15 mouse cellular contexts compared by ENCODE assay signal in genomic region chr1:171373946-171374345, GRCm38 (mm10). TPM values are rescaled to one million over a fixed set of nuclear protein-coding genes. Genes with fewer than 3 reads are reported as not detected.
DNase-seq lines count a peak whose midpoint lies in the region; ATAC-seq and TF ChIP-seq lines count a peak whose summit lies in the region.
"Had no signal": no experiment of that assay in that cellular context is flagged by ENCODE, and none has a peak within 500 bp of the region (broad histone marks: within the 10 kb centered on the region; RNA-seq: fewer than 3 reads in every experiment).

No protein-coding gene starts in this region.

- TF ChIP-seq POLR2A in limb, embryonic 14.5 days (IDR thresholded peaks at IDR 0.05; ENCODE audit: borderline replicate concordance, extremely low read depth, insufficient read depth, insufficient read length), result no peak

- no peaks in the 10 kb centered on the region for H3K9me3 ChIP-seq in liver, embryonic 11.5 days (ENCODE audit: control insufficient read depth, low read length)
- no peaks in the 10 kb centered on the region for H3K9me3 ChIP-seq in liver, postnatal 0 days (ENCODE audit: low read length)
- H3K9me3 ChIP-seq in embryonic facial prominence, embryonic 11.5 days (replicated peaks; ENCODE audit: control insufficient read depth, low read length), result no peaks in the 10 kb centered on the region
- H3K9me3 ChIP-seq in limb, embryonic 14.5 days (ENCODE audit: control insufficient read depth, low read length), result no peaks in the 10 kb centered on the region
- H3K9me3 ChIP-seq: hindbrain, embryonic 12.5 days had no signal

- H3K27ac ChIP-seq in liver, embryonic 11.5 days (ENCODE audit: low read depth, low read length), result no peak overlapping the region
- H3K27ac ChIP-seq in liver, postnatal 0 days (ENCODE audit: low read depth), result no peak overlapping the region
- no peak overlapping the region for H3K27ac ChIP-seq in embryonic facial prominence, embryonic 11.5 days (replicated peaks; ENCODE audit: low read depth, low read length)
- H3K27ac ChIP-seq in limb, embryonic 14.5 days (replicated peaks; ENCODE audit: low read depth, low read length), result no peak overlapping the region
- H3K27ac ChIP-seq: hindbrain, embryonic 12.5 days; kidney, postnatal 0 days had no signal

- TF ChIP-seq EP300 in liver, postnatal 0 days (IDR thresholded peaks at IDR 0.05; ENCODE audit: low read depth), result no peak

- H3K4me1 ChIP-seq in liver, embryonic 11.5 days (replicated peaks; ENCODE audit: control insufficient read depth, insufficient read depth, low read length), result peaks cover 15% of the 10 kb centered on the region
- H3K4me1 ChIP-seq in liver, postnatal 0 days (ENCODE audit: insufficient read depth), result 0 out of 2 replicates have a peak, but pooled peaks cover 2% of the 10 kb centered on the region
- H3K4me1 ChIP-seq in embryonic facial prominence, embryonic 11.5 days (ENCODE audit: control insufficient read depth, insufficient read depth, low read length), result no peaks in the 10 kb centered on the region
- no peaks in the 10 kb centered on the region for H3K4me1 ChIP-seq in limb, embryonic 14.5 days (ENCODE audit: control insufficient read depth, insufficient read depth, low read length)

- H3K36me3 ChIP-seq in liver, embryonic 11.5 days (ENCODE audit: control insufficient read depth, insufficient read depth, low read length), result no peaks in the 10 kb centered on the region
- H3K36me3 ChIP-seq in liver, postnatal 0 days (replicated peaks; ENCODE audit: insufficient read depth, low read length), result no peaks in the 10 kb centered on the region
- H3K36me3 ChIP-seq in embryonic facial prominence, embryonic 11.5 days (replicated peaks; ENCODE audit: control insufficient read depth, insufficient read depth, low read depth, low read length), result no peaks in the 10 kb centered on the region
- no peaks in the 10 kb centered on the region for H3K36me3 ChIP-seq in limb, embryonic 14.5 days (ENCODE audit: control insufficient read depth, insufficient read depth, low read length)
- H3K36me3 ChIP-seq: hindbrain, embryonic 12.5 days had no signal

- DNase-seq in liver, embryonic 11.5 days (ENCODE audit: low spot score), result no peak
- no peak for DNase-seq in liver, postnatal 0 days
- DNase-seq in ES-CJ7 (ENCODE audit: low read depth, low spot score), result peak; percentile 48
- peak; percentile 40 for DNase-seq in embryonic facial prominence, embryonic 11.5 days (ENCODE audit: low spot score)
- DNase-seq in limb, embryonic 14.5 days (ENCODE audit: low spot score), result no peak
- no peak for DNase-seq in cerebellum, postnatal 36 days
- no peak for DNase-seq in right cerebral cortex, adult 2 months (ENCODE audit: low spot score in 2 of 2)
- DNase-seq: cerebellum, postnatal 25 days; gastrocnemius, postnatal 36 days; right cerebral cortex, postnatal 4 days; thymus, postnatal 14 days had no signal

- peak overlapping the region; percentile 12; the same call in 1 of the 2 replicates for H3K4me2 ChIP-seq in liver, embryonic 11.5 days
- H3K4me2 ChIP-seq in liver, postnatal 0 days (ENCODE audit: low read depth, low read length), result no peak overlapping the region
- H3K4me2 ChIP-seq in embryonic facial prominence, embryonic 11.5 days (ENCODE audit: low read depth, low read length), result no peak overlapping the region
- H3K4me2 ChIP-seq in limb, embryonic 14.5 days (replicated peaks; ENCODE audit: low read depth, low read length, severe bottlenecking), result 0 out of 2 replicates have a peak overlapping the region, but pooled peaks have one; percentile 8
- H3K4me2 ChIP-seq: hindbrain, embryonic 12.5 days had no signal

- no peaks in the 10 kb centered on the region; the same call in 1 of the 2 replicates for H3K27me3 ChIP-seq in liver, embryonic 11.5 days (replicated peaks; ENCODE audit: control insufficient read depth, insufficient read depth, low read length)
- H3K27me3 ChIP-seq in liver, postnatal 0 days (ENCODE audit: insufficient read depth, low read length), result 0 out of 2 replicates have a peak, but pooled peaks cover 3% of the 10 kb centered on the region
- H3K27me3 ChIP-seq in embryonic facial prominence, embryonic 11.5 days (ENCODE audit: control insufficient read depth, insufficient read depth, low read length), result no peaks in the 10 kb centered on the region; the same call in 1 of the 2 replicates
- H3K27me3 ChIP-seq in limb, embryonic 14.5 days (ENCODE audit: control insufficient read depth, insufficient read depth, low read length), result peaks cover 17% of the 10 kb centered on the region
- H3K27me3 ChIP-seq: Patski had no signal

- WGBS in liver, embryonic 11.5 days, result 6% methylated on average over 4 of the region's 4 CpGs
- 10% methylated on average over 3 of the region's 4 CpGs for WGBS in liver, postnatal 0 days (ENCODE audit: insufficient replicate concordance)
- 0% methylated on average over 4 of the region's 4 CpGs for WGBS in embryonic facial prominence, embryonic 11.5 days
- 0% methylated on average over 4 of the region's 4 CpGs for WGBS in limb, embryonic 14.5 days

- H3K4me3 ChIP-seq in liver, embryonic 11.5 days (ENCODE audit: low read depth, low read length), result no peak overlapping the region
- no peak overlapping the region for H3K4me3 ChIP-seq in liver, postnatal 0 days (ENCODE audit: low read depth, low read length)
- no peak overlapping the region for H3K4me3 ChIP-seq in embryonic facial prominence, embryonic 11.5 days (ENCODE audit: low read depth, low read length)
- H3K4me3 ChIP-seq in limb, embryonic 14.5 days (replicated peaks; ENCODE audit: low read length), result no peak overlapping the region
- H3K4me3 ChIP-seq: hindbrain, embryonic 12.5 days had no signal

- no peak for ATAC-seq in liver, embryonic 11.5 days (replicated peaks; ENCODE audit: low FRiP score)
- no peak for ATAC-seq in liver, postnatal 0 days
- ATAC-seq in embryonic facial prominence, embryonic 11.5 days (replicated peaks; ENCODE audit: insufficient number of reproducible peaks, low FRiP score, low TSS enrichment, low read depth), result no peak
- ATAC-seq in limb, embryonic 14.5 days (ENCODE audit: low FRiP score, low read depth), result peak; percentile 54
- ATAC-seq: intestine, postnatal 0 days had no signal

- H3K9ac ChIP-seq in liver, embryonic 11.5 days (ENCODE audit: low read depth, low read length), result no peak overlapping the region
- H3K9ac ChIP-seq in liver, postnatal 0 days (replicated peaks), result no peak overlapping the region
- H3K9ac ChIP-seq in embryonic facial prominence, embryonic 11.5 days (replicated peaks; ENCODE audit: low read length), result no peak overlapping the region
- peak overlapping the region; percentile 36; the same call in 1 of the 2 replicates for H3K9ac ChIP-seq in limb, embryonic 14.5 days (ENCODE audit: low read depth, low read length, severe bottlenecking)
- H3K9ac ChIP-seq: hindbrain, embryonic 12.5 days had no signal

- TF ChIP-seq CTCF in liver, postnatal 0 days (IDR thresholded peaks at IDR 0.05; ENCODE audit: low read depth), result no peak

RNA-seq across cellular contexts. Expression of gene Nectin4, which starts 4.0 kb away (rescaled TPM):
- polyA plus RNA-seq in liver, embryonic 11.5 days (2014; fragmentation: Nextera tagmentation; extraction: Ambion mirVana), result 0.25 and 0.53 TPM in 2 replicates
- 0.15 and 0.22 TPM in 2 replicates for polyA plus RNA-seq in liver, postnatal 0 days (2015; fragmentation: Nextera tagmentation; extraction: Ambion mirVana)
- 2.4 and 2.5 TPM in 2 replicates for polyA plus RNA-seq in embryonic facial prominence, embryonic 11.5 days (2014; fragmentation: Nextera tagmentation; extraction: Ambion mirVana)
- polyA plus RNA-seq in limb, embryonic 14.5 days (2012; rRNA removed), result 16.6 and 19.4 TPM in 2 replicates
- 19.2 and 21.0 TPM in 2 replicates for polyA plus RNA-seq in limb, embryonic 14.5 days (2014; fragmentation: Nextera tagmentation; extraction: Ambion mirVana)

RNA-seq across cellular contexts. Expression of gene Klhdc9, which starts 13.3 kb away (rescaled TPM):
- polyA plus RNA-seq in liver, embryonic 11.5 days (2014; fragmentation: Nextera tagmentation; extraction: Ambion mirVana), result 0.66 and 0.77 TPM in 2 replicates
- polyA plus RNA-seq in liver, postnatal 0 days (2015; fragmentation: Nextera tagmentation; extraction: Ambion mirVana), result 0.59 and 0.60 TPM in 2 replicates
- 1.2 and 1.4 TPM in 2 replicates for polyA plus RNA-seq in embryonic facial prominence, embryonic 11.5 days (2014; fragmentation: Nextera tagmentation; extraction: Ambion mirVana)
- polyA plus RNA-seq in limb, embryonic 14.5 days (2012; rRNA removed), result 1.1 and 1.3 TPM in 2 replicates
- 0.88 and 1.1 TPM in 2 replicates for polyA plus RNA-seq in limb, embryonic 14.5 days (2014; fragmentation: Nextera tagmentation; extraction: Ambion mirVana)
- polyA plus RNA-seq: Patski had no signal

RNA-seq across cellular contexts. Expression of gene Arhgap30, which starts 14.8 kb away (rescaled TPM):
- polyA plus RNA-seq in liver, embryonic 11.5 days (2014; fragmentation: Nextera tagmentation; extraction: Ambion mirVana), result 3.5 and 3.8 TPM in 2 replicates
- polyA plus RNA-seq in liver, postnatal 0 days (2015; fragmentation: Nextera tagmentation; extraction: Ambion mirVana), result 5.6 and 7.0 TPM in 2 replicates
- polyA plus RNA-seq in embryonic facial prominence, embryonic 11.5 days (2014; fragmentation: Nextera tagmentation; extraction: Ambion mirVana), result 0.39 and 0.52 TPM in 2 replicates
- 2.0 and 2.5 TPM in 2 replicates for polyA plus RNA-seq in limb, embryonic 14.5 days (2012; rRNA removed)
- 1.6 and 2.5 TPM in 2 replicates for polyA plus RNA-seq in limb, embryonic 14.5 days (2014; fragmentation: Nextera tagmentation; extraction: Ambion mirVana)
- polyA plus RNA-seq: Patski had no signal

RNA-seq across cellular contexts. Expression of gene Pfdn2, which starts 28.5 kb away (rescaled TPM):
- 68.0 and 73.7 TPM in 2 replicates for polyA plus RNA-seq in liver, embryonic 11.5 days (2014; fragmentation: Nextera tagmentation; extraction: Ambion mirVana)
- polyA plus RNA-seq in liver, postnatal 0 days (2015; fragmentation: Nextera tagmentation; extraction: Ambion mirVana), result 46.2 and 47.7 TPM in 2 replicates
- polyA plus RNA-seq in embryonic facial prominence, embryonic 11.5 days (2014; fragmentation: Nextera tagmentation; extraction: Ambion mirVana), result 60.7 and 70.1 TPM in 2 replicates
- polyA plus RNA-seq in limb, embryonic 14.5 days (2012; rRNA removed), result 40.5 and 82.5 TPM in 2 replicates
- polyA plus RNA-seq in limb, embryonic 14.5 days (2014; fragmentation: Nextera tagmentation; extraction: Ambion mirVana), result 43.0 and 48.0 TPM in 2 replicates

RNA-seq across cellular contexts. Expression of gene Nit1, which starts 28.5 kb away (rescaled TPM):
- polyA plus RNA-seq in liver, embryonic 11.5 days (2014; fragmentation: Nextera tagmentation; extraction: Ambion mirVana), result 26.2 and 29.1 TPM in 2 replicates
- polyA plus RNA-seq in liver, postnatal 0 days (2015; fragmentation: Nextera tagmentation; extraction: Ambion mirVana), result 73.4 and 74.6 TPM in 2 replicates
- polyA plus RNA-seq in embryonic facial prominence, embryonic 11.5 days (2014; fragmentation: Nextera tagmentation; extraction: Ambion mirVana), result 29.8 and 31.5 TPM in 2 replicates
- 50.0 and 54.0 TPM in 2 replicates for polyA plus RNA-seq in limb, embryonic 14.5 days (2012; rRNA removed)
- polyA plus RNA-seq in limb, embryonic 14.5 days (2014; fragmentation: Nextera tagmentation; extraction: Ambion mirVana), result 29.0 and 30.4 TPM in 2 replicates

Comparison
In these comparisons a context has a peak if more than half of its experiments do, and no peak if none do; other contexts are left out.
1. H3K4me2 ChIP-seq: peak in liver, embryonic 11.5 days (single experiment) and limb, embryonic 14.5 days (single experiment); none in liver, postnatal 0 days (single experiment) and embryonic facial prominence, embryonic 11.5 days (single experiment).
2. DNase-seq: peak in ES-CJ7 (single experiment) and embryonic facial prominence, embryonic 11.5 days (single experiment); none in liver, embryonic 11.5 days (single experiment), liver, postnatal 0 days (single experiment), limb, embryonic 14.5 days (single experiment), cerebellum, postnatal 36 days (0 of 2) and right cerebral cortex, adult 2 months (0 of 2).